Mouse (Mus musculus) hindbrain, embryonic 16.5 days (tissue): Measurements from ENCODE around the gene Ccdc58. TPM values are rescaled to one million over a fixed set of nuclear protein-coding genes. Genes with fewer than 3 reads are reported as not detected.

ENCODE experiments used
- ATAC-seq: fragments of 200-750 bp; cut with Nextera tagmentation; 2 replicates; pipeline ENCODE4 v1.8.0; 2017; ENCODE audit warnings: moderate TSS enrichment, moderate library complexity
- H3K27ac ChIP-seq: fragments of 300-500 bp; sonication (generic); 2 replicates; pipeline ENCODE4 v1.5.1; 2014; ENCODE audit warnings: low read depth, mild to moderate bottlenecking, control low read depth, low read length, moderate library complexity
- H3K27me3 ChIP-seq: fragments of 300-500 bp; sonication (generic); replicated peaks from 2 replicates; pipeline ENCODE4 v1.6.1; 2014; ENCODE audit warnings: low read length; ENCODE audit not compliant: control insufficient read depth, insufficient read depth
- H3K36me3 ChIP-seq: fragments of 300-500 bp; sonication (generic); 2 replicates; pipeline ENCODE4 v1.6.1; 2014; ENCODE audit warnings: mild to moderate bottlenecking, low read length, moderate library complexity, mixed read lengths; ENCODE audit not compliant: control insufficient read depth, insufficient read depth
- H3K4me1 ChIP-seq: fragments of 300-500 bp; sonication (generic); 2 replicates; pipeline ENCODE4 v1.6.1; 2014; ENCODE audit warnings: low read depth, low read length; ENCODE audit not compliant: control insufficient read depth, insufficient read depth
- H3K4me2 ChIP-seq: fragments of 300-500 bp; sonication (generic); 2 replicates; pipeline ENCODE4 v1.6.1; 2014; ENCODE audit warnings: mild to moderate bottlenecking, low read length, control low read depth, moderate library complexity
- H3K4me3 ChIP-seq: fragments of 300-500 bp; sonication (generic); 2 replicates; pipeline ENCODE4 v1.5.1; 2014; ENCODE audit warnings: mild to moderate bottlenecking, low read length, control low read depth, moderate library complexity
- H3K9ac ChIP-seq: fragments of 300-500 bp; sonication (generic); 2 replicates; pipeline ENCODE4 v1.6.1; 2014; ENCODE audit warnings: low read depth, mild to moderate bottlenecking, control low read depth, low read length, moderate library complexity
- H3K9me3 ChIP-seq: fragments of 300-500 bp; sonication (generic); 2 replicates; pipeline ENCODE4 v1.6.1; 2014; ENCODE audit warnings: mild to moderate bottlenecking, low read length, moderate library complexity; ENCODE audit not compliant: control insufficient read depth
- WGBS: fragments of 180-500 bp; shearing (Covaris S2); extraction: QIAGEN DNeasy Blood & Tissue Kit; methylation state at CpG from one replicate; pipeline ENCODE4 v1.1.7; 2014; 5-methylcytosine and 5-hydroxymethylcytosine counted together
- polyA plus RNA-seq: library from polyadenylated mRNA; unstranded; fragments of >200 nt; fragmentation: Nextera tagmentation; extraction: Ambion mirVana; gene quantifications from 2 replicates; pipeline ENCODE4 v1.2.1, GENCODE M21; 2015

Ccdc58 gene
- polyA plus RNA-seq, 1 experiment from 2014 or later: 29.1 TPM

DNA sequence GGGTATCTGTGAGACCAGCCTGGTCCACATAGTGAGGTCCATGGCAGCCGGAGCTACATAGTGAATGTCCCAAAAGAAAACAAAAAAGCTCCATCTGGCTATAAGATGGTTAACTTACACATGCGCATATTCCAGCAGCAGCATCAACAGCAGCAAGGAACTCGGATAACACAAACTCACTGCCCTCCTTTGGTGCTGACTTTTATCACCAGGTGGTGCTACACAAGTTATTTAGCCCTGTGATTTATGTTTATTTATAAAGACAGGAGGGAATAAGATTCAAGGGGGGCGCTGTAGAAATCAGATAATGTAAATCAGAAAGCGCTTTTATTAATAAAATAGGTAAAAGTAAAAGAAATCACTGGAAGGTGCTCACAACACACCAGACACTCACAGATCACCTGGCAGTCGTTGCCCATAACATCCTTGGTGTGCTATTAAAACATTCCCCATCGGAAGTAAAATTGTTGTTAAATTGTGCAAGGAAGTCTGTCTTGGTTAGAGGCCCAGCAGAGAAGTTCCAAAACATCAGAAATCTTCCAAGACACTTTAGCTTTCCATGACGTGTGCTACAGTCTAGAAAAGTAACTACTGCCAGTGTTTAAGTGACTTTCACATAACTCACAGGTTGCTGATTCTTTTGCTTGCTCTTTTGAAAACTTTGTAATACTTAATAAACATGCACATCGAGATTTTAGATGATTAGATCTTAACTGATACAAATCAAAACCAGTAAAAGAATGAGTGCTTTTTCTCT lies 1.5 kb upstream of the Ccdc58 start:
- peak overlapping the region; percentile 59 for H3K4me2 ChIP-seq
- peak overlapping the region; percentile 63 for H3K4me3 ChIP-seq
- H3K27ac ChIP-seq: no peak overlapping the region
- ATAC-seq: no peak
- H3K27me3 ChIP-seq: no peaks in the 10 kb centered on the region
- WGBS: 34% methylated on average over 9 of the region's 9 CpGs
- no peaks in the 10 kb centered on the region for H3K9me3 ChIP-seq
- peaks cover 16% of the 10 kb centered on the region for H3K4me1 ChIP-seq
- no peaks in the 10 kb centered on the region for H3K36me3 ChIP-seq
- no peak overlapping the region for H3K9ac ChIP-seq

DNA sequence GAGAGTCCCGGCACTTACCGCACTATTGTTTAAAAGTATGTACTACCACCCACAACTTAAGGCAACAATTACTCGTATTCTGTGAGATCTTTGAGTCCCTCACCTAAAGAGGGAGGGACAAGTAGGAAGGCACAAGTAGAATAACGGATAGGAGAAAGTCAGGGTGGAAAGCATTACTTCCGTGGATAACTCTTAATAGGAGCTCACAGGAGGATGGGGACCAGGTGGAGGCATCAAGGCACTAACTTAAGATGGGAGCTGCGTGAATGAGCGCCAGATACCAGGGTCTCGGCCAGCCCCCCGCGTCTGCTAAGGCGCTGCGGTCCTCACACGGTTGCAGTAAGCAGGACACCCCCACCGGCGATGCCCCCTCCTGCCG lies 425 bp upstream of the Ccdc58 start:
- Histone ChIP-seq H3K9me3 (no peaks in the 10 kb centered on the region), H3K4me1 (peaks cover 16% of the 10 kb centered on the region), H3K27me3 (no peaks in the 10 kb centered on the region), H3K4me2 (peak overlapping the region; percentile 59), H3K4me3 (peak overlapping the region; percentile 63), H3K36me3 (no peaks in the 10 kb centered on the region), H3K9ac (peak overlapping the region; percentile 87), H3K27ac (peak overlapping the region; percentile 99)
- WGBS: 1% methylated on average over 16 of the region's 16 CpGs
- ATAC-seq: peak; percentile 79; the same call in 1 of the 2 replicates

DNA sequence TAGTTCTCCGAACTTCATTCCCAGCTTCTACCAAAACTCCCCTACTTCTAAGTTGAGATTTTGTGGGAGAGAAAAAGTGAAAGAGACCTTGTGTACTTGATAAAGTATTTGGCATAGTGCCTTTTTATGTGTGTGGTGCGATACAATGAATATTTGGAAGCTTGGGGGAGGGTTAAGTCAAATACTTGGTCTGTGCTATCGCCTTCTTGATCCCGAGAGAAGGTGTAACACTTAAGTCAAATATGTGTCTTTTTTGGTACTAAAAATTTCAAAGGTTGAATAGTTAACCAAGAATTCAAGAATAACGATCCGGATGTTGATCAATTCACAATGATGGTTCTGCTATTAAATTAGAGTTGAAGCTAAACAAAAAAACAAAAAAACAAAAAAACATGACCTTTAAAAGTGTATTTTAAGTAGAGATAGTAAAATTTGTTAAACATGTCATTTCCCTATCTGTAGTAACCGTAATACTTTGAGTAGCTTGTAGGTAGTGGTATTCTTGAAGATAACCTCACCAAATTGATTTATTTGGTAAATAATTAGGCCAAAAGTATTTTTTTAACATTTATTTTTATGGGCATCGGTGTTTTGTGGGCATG lies 1.0 kb downstream of the Ccdc58 start:
- H3K27ac ChIP-seq: no peak overlapping the region; the same call in 1 of the 2 replicates
- H3K4me1 ChIP-seq: peaks cover 16% of the 10 kb centered on the region

DNA sequence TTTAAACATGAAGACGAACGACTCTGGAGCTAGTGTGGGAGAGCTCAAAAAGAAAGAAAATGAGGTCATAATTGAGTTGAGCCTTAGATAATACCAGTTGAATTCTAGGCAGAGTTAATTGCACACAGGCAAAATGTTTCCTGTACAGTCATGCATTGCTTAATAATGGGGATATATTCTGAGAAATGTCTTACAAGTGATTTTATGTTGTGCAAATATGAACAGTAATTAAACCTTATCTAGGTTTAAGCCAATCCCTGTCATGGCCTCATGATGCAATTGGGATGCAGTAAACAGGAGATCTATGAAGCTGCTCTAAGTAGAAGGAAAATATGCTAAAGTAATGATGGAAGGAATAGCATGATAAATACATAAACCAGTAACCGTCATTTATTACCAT lies 3.3 kb downstream of the Ccdc58 start:
- Histone ChIP-seq H3K36me3 (no peaks in the 10 kb centered on the region), H3K4me2 (no peak overlapping the region), H3K27me3 (no peaks in the 10 kb centered on the region), H3K4me3 (no peak overlapping the region), H3K9ac (no peak overlapping the region), H3K4me1 (peaks cover 7% of the 10 kb centered on the region), H3K27ac (no peak overlapping the region), H3K9me3 (no peaks in the 10 kb centered on the region)
- 94% methylated on average over 3 of the region's 3 CpGs for WGBS
- ATAC-seq: no peak

More for the DNA sequence above, 1.0 kb downstream of the Ccdc58 start:
- Histone ChIP-seq H3K27me3 (no peaks in the 10 kb centered on the region), H3K36me3 (no peaks in the 10 kb centered on the region), H3K4me3 (peak overlapping the region; percentile 63), H3K9me3 (no peaks in the 10 kb centered on the region), H3K4me2 (peak overlapping the region; percentile 59), H3K9ac (peak overlapping the region; percentile 87)
- WGBS: 31% methylated on average over 8 of the region's 8 CpGs
- ATAC-seq: no peak

DNA sequence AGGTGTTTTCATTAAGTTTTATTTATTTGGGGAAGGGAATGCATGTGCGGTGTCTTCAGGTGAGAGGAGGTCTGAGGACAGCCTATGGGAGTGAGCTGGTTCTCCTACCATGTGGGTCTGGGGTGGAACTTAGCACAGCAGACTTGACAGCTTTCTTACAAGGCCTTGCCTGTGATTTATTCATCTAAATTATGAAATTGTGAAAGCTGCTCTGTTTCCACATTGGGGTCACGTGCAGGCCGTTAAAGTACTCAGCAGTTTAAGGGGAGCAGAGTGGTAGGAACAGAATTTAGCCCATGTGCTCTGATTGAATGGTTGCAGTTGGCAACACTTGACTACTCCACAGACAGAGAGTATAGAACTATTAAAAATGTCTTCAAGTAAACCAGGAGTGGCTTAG lies 8.4 kb downstream of the Ccdc58 start:
- no peaks in the 10 kb centered on the region for H3K4me1 ChIP-seq
- no peak overlapping the region for H3K4me3 ChIP-seq
- no peak for ATAC-seq
- no peaks in the 10 kb centered on the region for H3K27me3 ChIP-seq
- no peak overlapping the region for H3K4me2 ChIP-seq
- no peaks in the 10 kb centered on the region for H3K9me3 ChIP-seq
- H3K27ac ChIP-seq: no peak overlapping the region
- 100% methylated on average over 3 of the region's 3 CpGs for WGBS
- H3K9ac ChIP-seq: no peak overlapping the region
- H3K36me3 ChIP-seq: no peaks in the 10 kb centered on the region

DNA sequence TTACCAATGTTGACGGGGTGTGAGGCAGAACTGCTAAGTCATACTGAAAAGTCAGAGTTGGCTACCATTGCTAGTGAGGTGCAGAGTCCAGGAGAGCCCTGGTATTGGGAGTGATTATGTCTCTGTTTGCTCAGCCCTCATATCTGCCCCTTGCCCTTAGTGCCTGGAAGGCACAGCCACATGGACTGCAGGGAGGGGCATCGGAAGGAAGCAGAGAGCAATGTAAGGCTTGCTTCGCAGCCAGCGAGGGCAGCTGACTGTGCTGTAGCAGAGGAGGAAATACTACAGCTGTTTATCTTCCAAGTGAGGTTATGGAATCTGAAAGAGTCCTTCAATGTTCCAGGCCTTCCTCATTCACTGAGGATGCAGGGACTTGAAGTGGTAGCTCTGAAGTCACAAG lies 16.4 kb downstream of the Ccdc58 start:
- 86% methylated on average over 4 of the region's 4 CpGs for WGBS
- H3K4me3 ChIP-seq: no peak overlapping the region
- no peaks in the 10 kb centered on the region for H3K4me1 ChIP-seq
- H3K27me3 ChIP-seq: no peaks in the 10 kb centered on the region
- no peak overlapping the region for H3K9ac ChIP-seq
- H3K36me3 ChIP-seq: 0 out of 2 replicates have a peak, but pooled peaks cover 8% of the 10 kb centered on the region
- H3K4me2 ChIP-seq: no peak overlapping the region
- H3K27ac ChIP-seq: no peak overlapping the region
- H3K9me3 ChIP-seq: no peaks in the 10 kb centered on the region
- ATAC-seq: no peak

DNA sequence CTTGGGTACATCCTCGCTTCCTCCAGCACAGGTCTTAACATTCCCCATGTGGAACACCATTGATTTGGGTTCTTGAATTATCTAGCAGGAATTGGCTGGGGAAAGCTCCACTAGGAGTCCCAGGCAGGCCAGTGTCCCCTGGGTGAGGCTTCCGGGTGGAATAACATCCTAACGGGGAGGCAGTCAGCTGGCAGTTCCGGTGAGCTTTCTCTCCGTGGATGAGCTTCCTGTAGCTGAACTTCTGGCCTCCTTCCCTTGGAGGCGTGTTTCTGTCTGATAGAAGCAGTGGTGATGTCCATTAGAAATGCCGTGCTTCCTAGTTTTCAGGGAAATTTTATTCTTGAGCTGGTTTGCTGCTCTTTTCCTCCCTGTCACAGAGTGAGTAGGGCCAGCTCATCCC lies 17.6 kb downstream of the Ccdc58 start:
- H3K4me2 ChIP-seq: no peak overlapping the region
- no peaks in the 10 kb centered on the region for H3K4me1 ChIP-seq
- no peak overlapping the region for H3K27ac ChIP-seq
- H3K4me3 ChIP-seq: no peak overlapping the region
- no peaks in the 10 kb centered on the region for H3K9me3 ChIP-seq
- H3K27me3 ChIP-seq: no peaks in the 10 kb centered on the region
- H3K9ac ChIP-seq: no peak overlapping the region
- 87% methylated on average over 7 of the region's 7 CpGs for WGBS
- no peak for ATAC-seq
- 0 out of 2 replicates have a peak, but pooled peaks cover 8% of the 10 kb centered on the region for H3K36me3 ChIP-seq

DNA sequence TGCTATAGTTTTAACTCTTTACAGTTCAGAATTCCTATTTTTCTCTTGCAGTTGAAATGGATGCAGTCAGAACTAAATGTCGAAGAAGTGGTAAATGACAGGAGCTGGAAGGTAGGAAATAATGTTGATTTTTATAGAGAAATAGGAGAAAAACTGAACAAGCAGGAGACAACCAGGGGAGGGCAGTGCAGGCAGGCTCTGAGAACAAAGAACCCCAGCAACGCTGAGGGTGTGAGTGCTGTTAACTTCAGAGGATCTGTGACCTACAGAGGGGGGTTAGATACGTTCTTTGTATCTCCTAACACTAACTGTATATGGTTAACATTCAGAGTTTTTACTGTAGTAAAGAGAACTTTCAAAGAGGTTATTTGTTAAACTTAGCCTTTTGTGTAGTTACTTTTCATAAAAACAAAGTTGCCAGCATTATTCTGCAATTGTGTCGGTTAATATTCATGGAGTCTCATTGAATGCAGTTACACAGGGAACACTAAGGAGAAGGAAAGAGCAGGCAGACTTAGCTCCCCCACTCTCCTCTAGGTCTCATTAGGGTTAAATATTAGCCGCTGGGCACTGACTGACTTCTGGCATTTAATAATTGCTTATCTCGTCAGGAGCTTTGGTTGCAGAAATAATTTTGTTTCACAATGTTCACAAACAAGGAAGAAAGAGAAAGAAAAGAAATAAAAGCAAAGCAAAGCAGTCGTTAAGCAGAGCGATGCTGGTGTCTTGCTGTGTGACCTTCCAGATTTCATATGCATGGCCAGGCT lies 18.5 kb downstream of the Ccdc58 start:
- Histone ChIP-seq H3K9me3 (no peaks in the 10 kb centered on the region), H3K27ac (no peak overlapping the region), H3K4me1 (no peaks in the 10 kb centered on the region), H3K9ac (no peak overlapping the region), H3K27me3 (no peaks in the 10 kb centered on the region), H3K4me3 (no peak overlapping the region), H3K36me3 (0 out of 2 replicates have a peak, but pooled peaks cover 8% of the 10 kb centered on the region), H3K4me2 (no peak overlapping the region)
- ATAC-seq: no peak
- WGBS: 74% methylated on average over 8 of the region's 8 CpGs
